Mouse (Mus musculus): ENCODE results near the gene Elmo2.

The Elmo2 gene

DNA sequence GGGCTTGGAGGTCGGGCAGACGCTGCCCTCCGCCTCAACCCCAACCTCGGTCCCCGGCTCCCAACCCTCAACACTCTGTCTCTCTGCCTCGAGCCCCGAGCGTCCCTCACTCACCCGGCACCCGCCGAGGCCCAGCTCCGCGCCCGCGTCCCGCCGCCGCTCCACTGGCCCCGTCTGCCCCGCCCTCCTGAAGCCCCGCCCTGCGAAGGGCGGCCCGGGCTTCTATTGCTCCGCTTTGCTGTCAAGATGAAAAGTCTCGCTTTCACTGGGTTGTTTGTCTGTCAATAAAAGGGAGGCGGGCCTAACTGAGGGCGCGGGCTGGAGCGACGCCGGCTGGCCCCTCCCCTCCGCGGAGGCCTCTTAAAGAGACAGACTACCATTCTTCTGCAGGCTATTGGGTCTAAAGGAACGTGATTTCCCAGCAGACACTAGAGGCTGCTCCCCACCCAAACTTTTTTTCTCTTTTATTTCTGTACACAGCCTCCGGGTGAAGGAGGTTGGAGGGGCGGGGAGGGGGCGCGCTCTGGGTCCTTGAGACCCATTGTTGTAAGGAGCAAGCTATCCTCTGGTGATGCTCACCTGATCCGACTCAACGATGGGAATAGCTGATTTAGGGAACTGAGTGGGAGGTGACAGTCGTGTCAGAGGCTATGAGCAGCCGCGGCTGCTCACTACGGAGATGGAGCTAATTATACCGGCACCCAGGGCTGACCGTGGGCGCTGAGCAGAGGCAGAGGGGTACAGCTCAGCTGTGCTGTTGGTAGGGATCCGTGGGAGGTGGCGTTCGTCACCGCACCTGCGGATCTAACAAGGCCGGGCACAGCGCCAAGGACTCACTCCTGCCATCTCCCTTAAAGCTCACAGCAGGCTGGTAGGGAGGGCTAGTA is at the start of gene Elmo2:
Gene Elmo2 (minus strand): TSS at position 176 of the 887 bp plus-strand sequence.
- peak; percentile 98 for DNase-seq (ENCODE audit: low spot score)

DNA sequence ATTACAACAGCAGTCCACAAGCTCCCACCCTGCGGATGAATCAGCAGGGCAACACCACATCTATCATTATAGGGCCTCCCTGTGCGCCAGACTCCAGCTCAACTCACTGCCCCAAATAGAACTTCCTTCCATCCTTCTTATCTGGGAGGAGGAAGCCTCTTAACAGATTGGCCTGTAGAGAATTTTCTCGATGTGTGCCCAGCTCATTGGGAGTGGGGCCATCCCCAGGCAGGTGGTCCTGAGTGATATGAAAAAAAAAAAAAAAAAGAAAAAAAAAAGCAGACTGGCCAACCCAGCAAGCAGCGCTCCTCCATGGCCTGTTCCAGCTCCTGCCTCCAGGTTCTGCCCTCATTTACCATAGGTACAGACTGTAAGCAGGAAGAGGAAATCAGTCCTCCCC is 49.7 kb upstream of the Elmo2 start:
- DNase-seq (ENCODE audit: low spot score), result no peak

DNA sequence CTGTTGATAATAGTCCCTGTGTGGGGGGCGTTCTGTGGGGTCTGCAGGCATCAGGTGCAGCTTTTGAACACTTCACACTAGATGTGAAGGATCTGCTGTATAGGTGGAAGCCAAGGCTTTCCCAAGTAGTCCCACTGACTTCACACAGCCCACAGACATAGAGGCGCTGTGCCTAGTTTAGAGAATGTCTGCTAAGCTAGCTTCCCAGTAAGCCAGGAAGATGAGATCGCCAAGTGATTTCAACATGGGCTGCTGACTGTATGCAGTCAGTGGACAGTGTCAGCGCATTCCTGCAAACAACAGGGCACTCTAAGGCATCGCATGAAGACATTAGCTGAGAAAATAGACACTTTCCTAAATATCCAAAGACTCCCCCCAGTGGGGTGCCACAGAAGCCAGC is 49.2 kb upstream of the Elmo2 start:
- DNase-seq (ENCODE audit: low spot score), result no peak

DNA sequence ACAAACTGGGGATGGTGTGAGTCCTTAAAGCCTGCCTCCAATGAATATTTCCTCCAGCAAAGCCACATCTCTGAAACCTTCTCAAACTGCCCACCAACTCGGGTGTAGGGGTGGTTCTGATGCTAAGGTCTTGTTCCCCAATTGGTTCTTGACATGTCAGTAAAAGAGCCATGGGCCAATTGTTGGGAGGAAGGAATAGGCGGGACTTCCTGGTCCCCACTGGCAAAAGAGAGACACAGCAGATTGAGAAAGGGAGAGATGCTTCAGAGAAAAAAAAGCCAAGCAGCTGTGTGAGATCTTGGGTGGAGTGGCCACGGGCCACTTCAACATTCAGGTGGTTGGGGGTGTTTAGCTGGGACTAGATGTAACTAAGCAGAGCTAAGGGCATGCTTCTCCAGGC is 44.8 kb upstream of the Elmo2 start:
- DNase-seq (ENCODE audit: low spot score), result no peak

DNA sequence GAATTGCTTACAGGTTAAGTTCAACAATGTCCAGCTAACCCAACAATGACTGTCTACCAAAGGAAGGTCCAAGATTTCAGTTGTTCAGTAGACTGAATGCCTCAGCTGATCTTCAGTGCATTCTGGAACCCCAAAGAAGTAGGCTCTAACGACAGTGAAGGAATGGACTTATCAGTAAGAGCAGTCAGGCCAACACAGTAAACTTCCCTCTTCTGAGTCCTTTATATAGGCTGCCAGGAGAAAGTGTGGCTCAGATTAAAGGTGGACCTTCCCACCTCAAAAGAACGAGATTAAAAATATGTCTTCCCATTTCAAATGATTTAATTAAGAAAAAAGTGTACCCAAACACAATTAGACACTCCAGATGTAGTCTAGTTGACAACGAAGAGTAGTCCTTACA is 44.1 kb upstream of the Elmo2 start:
- no peak for DNase-seq (ENCODE audit: low spot score)

DNA sequence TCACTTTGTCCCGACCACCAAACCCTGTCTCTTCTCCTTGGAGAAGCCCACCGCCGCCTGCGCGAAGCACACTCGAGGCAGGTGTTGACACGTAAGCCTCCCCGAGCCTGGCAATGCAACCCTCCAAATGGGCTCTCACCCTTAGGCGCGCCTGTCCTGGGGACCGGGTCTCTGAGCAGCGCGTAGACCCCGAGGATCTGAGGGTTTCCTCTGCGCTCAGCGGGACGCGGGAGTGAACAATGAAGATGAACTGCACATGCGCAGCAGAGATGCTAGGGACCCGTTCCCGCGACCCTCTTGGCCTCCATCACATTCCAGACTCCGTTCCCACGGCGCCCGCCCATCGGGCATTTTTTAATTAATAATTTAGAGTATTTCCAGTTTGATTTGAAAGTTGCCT is 42.2 kb upstream of the Elmo2 start, which contains the start of gene Zfp663:
Gene Zfp663 (minus strand): TSS at position 234 of the 400 bp plus-strand sequence.
- no peak for DNase-seq (ENCODE audit: low spot score)

DNA sequence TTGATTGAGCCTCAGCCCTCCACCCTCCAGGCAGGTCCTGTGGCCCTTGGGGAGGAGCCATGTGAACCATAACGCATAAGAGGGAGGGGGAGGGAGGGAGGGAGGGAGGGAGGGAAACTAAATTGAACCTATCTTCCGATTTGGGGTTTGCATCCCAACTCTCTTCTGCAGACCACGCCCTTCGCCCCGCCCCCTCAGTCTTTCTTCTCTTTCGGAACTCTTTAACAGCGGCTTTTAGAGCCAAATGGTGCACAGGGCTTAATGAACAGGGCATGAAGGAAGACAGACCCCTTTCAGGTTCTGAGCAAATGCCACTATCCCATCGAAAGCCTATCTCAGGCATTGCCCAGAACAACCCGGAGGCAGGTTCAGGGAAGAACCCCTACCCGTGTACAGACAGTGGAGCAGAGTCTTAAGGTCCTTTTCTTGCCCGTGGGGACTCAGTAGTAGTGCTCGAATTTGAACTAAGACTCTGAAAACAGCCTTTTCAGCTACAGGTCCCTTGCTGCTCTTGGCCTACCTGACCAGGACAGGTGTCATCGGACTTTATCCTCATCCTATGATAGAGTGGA is 41.7 kb upstream of the Elmo2 start:
- peak; percentile 66 for DNase-seq (ENCODE audit: low spot score)

DNA sequence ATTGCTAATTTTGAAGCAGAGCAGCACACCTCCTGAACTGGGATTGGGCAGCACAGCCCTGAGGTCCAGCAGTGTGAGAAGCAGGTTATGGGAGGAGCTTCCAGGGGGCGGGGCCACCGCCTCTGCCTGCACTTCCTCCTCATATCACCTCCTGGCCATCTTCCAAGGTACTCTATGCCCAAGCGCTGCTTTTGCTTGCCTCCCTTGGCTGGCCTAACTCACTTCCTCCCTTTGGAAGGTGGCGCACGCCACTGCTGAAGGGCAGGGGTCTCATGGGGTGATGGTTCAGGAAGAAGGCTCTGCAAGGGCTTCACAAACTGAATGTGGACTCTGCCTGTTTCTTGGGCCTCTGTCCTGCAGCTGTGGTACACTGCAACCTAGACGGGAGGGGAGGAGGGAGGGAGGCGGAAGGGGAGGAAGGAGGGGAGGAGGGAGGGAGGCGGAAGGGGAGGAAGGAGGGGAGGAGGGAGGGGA is 40.8 kb upstream of the Elmo2 start:
- peak; percentile 68 for DNase-seq (ENCODE audit: low spot score)

DNA sequence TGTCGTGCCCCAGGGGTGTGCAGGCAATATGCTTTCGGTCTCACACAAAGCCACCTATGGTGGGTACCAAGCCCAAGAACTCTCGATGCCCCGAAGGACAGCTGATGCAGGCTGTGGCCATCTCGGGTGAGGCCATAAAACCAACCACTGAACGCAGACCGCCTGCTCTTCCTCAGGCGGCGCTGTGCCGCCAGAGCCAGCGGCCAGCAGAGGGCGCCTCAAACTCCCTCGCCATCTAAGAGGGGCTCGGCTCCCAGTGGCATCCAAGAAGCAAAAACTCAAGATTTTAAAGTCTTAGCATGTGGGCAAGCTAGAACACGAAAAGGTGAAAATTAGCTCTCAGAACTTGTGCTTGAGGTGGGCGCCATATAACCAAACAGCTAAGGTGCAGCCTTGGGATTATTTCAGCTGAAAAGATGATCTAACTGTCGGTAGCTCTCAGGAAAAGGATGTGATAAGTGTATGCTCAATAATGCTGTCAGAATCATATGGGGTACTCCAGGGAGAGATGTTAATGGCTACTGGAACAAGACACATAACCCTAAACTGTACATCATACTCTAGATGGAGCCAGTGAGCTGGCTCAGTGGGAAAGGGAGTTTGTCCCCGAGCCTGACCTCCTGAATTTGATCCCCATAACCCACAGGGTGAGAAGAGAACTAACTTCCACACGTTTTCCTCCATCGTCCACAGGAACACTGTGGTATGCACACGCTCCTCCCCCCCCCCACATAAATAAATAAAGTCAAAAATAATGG is 38.2 kb upstream of the Elmo2 start:
- DNase-seq (ENCODE audit: low spot score), result peak; percentile 84

DNA sequence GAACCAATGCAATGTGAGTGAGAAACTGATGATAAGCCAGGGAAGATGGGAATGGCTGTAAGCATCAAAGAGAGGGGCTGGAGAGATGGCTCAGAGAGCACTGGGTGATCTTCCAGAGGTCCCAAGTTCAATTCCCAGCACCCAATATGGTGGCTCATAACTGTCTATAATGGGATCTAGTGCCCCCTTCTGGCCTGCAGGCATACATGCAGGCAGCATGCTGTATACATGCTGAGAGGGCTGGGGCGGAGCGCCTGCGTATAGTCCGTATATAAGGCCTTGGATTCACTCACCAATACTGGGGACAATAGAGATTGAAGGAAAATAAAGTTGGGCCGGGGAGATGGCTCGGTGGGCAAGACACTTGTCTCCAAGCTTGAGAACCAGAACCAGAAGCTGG is 37.0 kb upstream of the Elmo2 start:
- DNase-seq (ENCODE audit: low spot score), result no peak

DNA sequence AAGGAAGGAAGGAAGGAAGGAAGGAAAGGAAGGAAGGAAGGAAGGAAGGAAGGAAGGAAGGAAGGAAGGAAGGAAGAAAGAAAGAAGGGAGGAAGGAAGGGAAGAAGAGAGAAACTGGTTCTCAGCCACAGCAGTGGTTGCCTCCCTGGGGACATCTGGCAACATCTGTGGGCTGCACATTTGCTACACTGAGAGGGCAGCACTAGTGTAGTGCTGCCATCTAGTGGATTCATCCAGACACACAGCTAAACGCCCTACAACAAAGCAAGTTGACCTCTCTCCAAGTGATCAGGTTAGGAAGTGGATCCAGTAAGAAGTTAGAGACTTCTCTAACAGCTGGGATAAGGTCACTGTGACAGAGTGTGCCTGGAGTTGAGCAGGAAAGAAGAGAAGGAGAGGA is 34.6 kb upstream of the Elmo2 start:
- DNase-seq (ENCODE audit: low spot score), result peak; percentile 68

DNA sequence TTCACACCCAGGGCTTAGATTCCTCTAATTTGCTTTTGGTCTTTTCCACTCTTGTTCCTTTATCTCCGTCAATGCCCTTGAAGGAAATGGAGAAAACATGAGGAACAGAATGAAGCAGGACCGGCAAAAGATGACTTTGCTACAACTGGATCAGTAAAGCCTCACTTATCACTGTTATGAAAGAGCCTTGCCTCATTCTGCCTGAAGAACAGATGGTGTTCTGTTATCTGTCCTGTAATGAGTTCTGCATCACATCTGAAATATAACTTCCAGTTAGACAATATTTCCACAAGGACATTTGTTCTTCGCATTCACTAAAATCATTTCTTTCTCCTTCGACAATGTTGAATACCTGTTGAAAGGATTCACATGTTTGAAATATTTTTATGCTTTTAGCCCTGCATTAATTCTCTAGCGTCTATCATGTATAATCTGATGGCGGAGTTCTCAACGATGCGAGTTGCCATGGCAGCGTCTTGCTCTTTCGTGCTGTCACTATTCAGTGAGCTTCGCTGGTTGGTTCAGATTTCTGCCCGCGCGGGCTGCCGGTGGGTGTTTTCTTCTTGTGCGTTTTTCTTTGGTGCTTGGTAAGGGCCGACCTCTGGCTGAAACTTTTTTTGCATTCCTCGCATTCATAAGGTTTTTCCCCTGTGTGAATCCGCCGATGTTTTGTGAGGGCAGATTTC is 25.7 kb upstream of the Elmo2 start:
- DNase-seq (ENCODE audit: low spot score), result no peak

DNA sequence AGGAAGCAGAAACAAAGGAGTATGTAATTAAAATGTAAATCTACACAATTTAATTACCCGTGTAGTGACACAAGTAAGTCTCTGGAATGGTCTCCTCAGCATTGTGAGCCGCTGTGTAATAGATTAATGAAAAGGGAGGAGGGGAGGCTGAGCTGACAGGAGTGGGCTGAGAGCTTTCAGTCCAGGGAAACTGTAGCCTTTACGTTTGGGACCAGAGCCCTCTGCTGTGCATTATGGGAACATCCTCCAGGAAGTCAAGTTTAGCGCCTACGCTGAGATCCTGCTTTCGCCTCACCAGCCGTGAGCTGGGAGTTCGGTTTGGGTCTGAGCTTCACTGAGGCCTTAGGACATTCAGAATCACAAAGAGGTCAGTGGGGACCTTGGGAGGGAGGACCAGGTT is 23.2 kb upstream of the Elmo2 start:
- DNase-seq (ENCODE audit: low spot score), result no peak

DNA sequence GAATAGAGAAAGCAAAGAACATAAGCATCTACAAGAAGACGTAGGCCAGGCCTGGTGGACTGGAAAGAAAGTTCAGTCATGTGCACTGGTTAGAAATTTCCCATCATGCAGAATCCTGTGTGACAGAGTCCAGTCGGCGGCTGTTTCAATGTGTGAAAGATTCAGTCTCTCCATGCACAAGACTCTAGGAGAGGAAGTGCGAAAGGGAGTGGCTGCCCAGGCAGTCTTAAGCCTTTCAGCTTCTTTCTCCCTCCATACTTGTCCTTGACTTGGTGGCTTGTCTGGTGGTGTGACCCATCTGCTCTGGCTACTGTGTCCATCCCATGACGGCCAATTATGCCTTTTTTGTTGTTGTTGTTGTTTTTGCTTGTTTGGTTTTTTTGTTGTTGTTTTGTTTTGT is 19.9 kb upstream of the Elmo2 start:
- DNase-seq (ENCODE audit: low spot score), result no peak

DNA sequence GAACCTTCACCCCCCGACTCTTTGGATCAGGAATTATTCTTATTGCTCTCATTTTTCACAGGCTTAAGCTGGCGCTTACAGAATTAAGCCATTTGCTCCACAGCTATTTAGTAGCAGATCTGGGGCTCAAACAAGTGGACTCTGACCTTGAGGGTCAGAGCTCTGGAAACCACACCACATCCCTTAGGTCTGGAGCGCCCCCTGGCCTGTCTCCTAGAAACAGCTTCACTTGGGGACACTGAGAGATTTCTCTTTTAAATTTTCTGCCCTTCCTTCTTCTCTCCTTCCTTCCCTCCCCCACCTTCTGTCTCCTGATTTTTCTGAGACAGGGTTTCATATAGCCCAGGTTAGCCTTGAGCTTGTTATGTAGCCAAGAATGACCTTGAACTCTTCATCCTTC is 10.9 kb upstream of the Elmo2 start:
- peak; percentile 84 for DNase-seq (ENCODE audit: low spot score)

DNA sequence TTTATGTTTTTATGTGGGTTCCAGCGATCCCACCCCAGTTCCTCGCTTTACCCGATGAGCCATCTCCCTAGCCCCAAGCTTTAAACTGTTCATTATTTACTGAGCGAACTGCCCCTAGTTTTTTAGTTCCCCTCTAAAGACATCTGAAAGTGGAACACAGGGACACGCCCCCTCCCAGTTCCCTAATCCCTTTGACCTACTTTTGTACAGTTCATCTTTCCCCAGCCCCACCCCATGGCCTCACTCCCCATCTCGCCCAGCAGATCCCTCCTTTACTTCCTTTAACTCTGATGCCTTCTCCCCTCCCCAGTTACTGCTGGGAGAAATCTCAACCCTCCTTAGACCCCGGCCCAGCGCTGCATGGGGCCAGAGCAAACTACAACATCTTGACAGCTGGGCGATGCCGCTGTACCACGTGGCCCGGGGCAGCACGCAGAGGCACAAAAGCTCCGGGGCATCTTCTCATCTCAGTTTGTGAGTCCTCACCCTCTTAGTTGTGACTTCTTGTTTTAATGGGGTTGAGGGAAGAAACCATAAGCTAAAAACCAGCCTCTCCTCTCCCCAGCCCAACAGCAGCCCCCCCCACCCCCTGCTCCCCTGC is 6.4 kb upstream of the Elmo2 start:
- DNase-seq (ENCODE audit: low spot score), result no peak

DNA sequence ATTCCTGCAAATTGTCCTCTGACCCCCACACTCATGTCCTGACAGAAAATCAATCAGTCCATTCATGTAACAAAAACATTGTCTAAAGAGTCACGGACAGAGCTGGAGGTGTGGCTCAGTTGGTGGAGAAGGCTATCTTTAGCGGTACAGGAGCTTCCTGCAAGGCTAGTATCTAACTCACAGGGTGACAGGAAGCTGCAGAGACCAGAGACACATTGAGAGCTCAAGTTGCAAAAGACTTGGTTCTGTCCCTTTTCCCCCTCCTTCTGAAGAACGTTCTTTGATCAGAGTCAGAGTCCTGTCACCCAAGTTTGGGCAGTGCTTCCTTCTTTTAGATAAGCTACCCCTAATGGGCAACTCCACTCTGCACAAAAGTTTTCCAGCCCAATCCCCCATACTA is 3.4 kb upstream of the Elmo2 start:
- no peak for DNase-seq (ENCODE audit: low spot score)

DNA sequence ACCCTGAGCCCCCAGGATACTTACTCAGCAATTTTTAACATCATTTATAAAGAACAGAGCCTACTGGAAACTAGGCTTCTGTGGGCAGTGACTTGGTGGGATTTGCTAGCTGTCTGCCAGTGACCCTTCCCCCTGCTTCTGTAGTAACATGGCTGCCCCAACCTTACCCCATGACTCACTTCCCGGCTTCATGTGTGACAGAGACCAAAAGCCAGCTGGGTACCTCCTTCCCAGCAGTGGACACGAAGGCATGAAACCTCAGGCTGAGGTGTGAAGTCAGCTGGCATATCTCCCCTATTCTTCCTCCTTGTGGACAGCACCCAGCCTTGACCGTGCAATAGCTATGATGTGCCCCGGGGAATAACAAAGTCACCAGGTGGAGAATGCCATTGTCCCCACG is 2.5 kb upstream of the Elmo2 start:
- no peak for DNase-seq (ENCODE audit: low spot score)

DNA sequence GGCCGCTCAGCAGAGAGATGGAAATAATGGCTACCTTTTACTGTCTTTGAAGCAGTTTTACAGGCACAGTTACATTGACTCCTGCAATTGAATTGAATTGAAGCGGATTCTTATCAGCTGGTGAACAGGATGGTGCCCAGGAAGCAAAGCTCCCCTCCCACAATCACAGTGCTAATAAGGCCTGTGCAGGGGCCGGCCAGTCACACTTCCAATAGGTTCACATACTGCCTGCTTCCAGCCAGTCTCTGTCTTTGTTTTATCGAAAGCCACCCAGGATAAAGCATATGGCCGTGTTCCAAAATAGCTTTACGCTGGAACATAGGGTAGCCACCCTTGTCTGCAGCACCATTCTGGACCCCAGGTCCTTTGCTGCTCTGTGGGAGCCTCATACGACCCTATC is 1.1 kb upstream of the Elmo2 start:
- no peak for DNase-seq (ENCODE audit: low spot score)

DNA sequence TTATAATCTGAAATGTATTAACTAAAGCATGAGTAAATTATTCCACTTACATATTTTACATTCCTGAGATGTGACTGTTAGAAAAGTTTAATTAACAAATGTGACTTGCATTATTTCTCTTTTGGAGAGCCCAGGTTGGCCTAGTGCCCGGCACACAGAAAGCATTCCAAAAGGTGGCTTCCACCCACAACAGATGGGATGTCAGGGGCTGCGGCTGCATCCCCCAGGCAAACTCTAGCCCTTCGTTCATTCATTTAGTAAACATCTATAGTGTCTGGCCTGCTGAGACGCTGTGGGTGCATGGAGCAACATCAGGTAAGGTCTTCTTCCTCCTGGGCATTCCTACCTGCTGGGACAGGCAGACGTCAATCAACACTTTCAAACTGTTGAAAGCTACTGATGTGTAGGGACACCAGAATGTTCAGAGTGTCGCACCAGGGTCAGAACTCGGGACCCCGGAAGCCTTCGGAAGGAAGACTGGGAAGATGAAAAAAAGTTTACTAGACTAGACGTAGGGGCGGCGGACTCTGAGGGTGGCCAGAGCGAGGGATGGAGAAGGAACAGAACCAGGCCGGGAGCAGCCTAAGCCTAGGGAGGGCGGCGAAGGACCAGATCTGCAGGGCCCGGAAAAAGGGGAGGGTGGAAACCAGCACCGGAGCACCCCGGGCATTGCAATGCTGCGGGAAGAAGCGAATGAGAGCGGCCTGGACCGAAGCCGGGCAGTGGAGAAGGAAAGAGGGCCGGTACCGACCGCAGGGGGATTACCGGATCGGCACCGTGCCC is 567 bp downstream of the Elmo2 start:
- peak; percentile 58 for DNase-seq (ENCODE audit: low spot score)

DNA sequence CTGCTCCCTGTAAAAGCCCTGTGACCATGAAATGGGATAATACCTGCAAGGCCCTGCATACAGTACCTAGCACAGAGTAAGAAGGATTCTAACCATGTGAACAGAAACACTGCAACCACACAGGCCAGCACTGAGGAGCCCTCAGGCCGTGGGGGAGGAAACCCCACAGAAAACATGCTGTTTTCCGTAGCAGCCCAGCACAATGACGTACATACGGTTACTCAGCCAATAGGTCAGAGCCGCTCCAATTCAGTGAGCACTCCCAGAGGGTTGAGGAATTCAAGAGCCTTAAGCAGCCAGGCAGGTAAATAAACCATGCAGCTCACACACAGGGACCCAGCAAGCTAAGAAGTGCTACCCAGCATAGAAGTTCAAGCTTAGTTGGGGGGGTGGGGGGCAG is 2.4 kb downstream of the Elmo2 start:
- no peak for DNase-seq (ENCODE audit: low spot score)
